23 mouse cellular contexts compared by ENCODE assay signal in the genomic region with DNA sequence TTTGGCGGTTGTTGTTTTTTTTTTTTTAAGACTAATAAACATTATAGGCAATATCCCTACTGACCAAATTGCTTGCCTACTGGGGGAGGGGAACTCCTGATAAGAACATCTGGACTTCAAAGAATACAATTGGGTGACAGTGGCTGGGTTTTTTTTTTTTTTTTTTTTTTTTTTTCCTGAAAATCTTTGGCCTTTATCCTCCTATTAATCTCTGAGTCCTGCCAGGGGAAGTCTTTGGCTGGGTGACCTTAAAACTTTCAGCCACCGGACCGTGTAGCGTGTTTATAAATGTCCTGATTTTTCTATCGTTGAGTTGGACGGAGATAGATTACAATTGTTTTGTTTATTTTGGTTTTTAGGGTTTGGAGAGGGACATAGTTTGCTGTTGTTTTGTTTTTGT.
"Had no signal": no experiment of that assay in that cellular context is flagged by ENCODE, and none has a peak within 500 bp of the region (broad histone marks: within the 10 kb centered on the region; RNA-seq: fewer than 3 reads in every experiment).

No protein-coding gene starts in this region.

- H3K36me3 ChIP-seq: heart, embryonic 13.5 days; heart, embryonic 15.5 days; hindbrain, embryonic 13.5 days; hindbrain, embryonic 15.5 days; limb, embryonic 10.5 days; limb, embryonic 12.5 days; liver, embryonic 13.5 days; liver, embryonic 15.5 days had no signal

- H3K27ac ChIP-seq: heart, embryonic 13.5 days; heart, embryonic 15.5 days; hindbrain, embryonic 13.5 days; hindbrain, embryonic 15.5 days; hindbrain, postnatal 0 days; layer of hippocampus, adult 2 months; left cerebral cortex, adult 2 months; limb, embryonic 10.5 days; limb, embryonic 12.5 days; liver, embryonic 13.5 days; liver, embryonic 15.5 days had no signal

- H3K4me3 ChIP-seq: heart, embryonic 13.5 days; heart, embryonic 15.5 days; hindbrain, embryonic 13.5 days; hindbrain, embryonic 15.5 days; layer of hippocampus, adult 2 months; left cerebral cortex, adult 2 months; limb, embryonic 10.5 days; limb, embryonic 12.5 days; liver, embryonic 13.5 days; liver, embryonic 15.5 days had no signal

- H3K9me3 ChIP-seq: heart, embryonic 13.5 days; heart, embryonic 15.5 days; hindbrain, embryonic 13.5 days; hindbrain, embryonic 15.5 days; limb, embryonic 10.5 days; limb, embryonic 12.5 days; liver, embryonic 13.5 days; liver, embryonic 15.5 days had no signal

- DNase-seq: gastrocnemius, postnatal 14 days; gastrocnemius, postnatal 36 days; heart, adult 11 months; heart, postnatal 14 days; heart, postnatal 36 days; kidney, adult 18-20 months; kidney, adult 8-10 months; kidney, postnatal 14 days; kidney, postnatal 36 days; liver; liver, embryonic 13.5 days had no signal

- ATAC-seq: hindbrain, postnatal 0 days; intestine, postnatal 0 days had no signal

- H3K4me2 ChIP-seq: heart, embryonic 11.5 days; heart, embryonic 13.5 days; heart, embryonic 15.5 days; hindbrain, embryonic 13.5 days; hindbrain, embryonic 15.5 days; limb, embryonic 12.5 days; liver, embryonic 13.5 days; liver, embryonic 15.5 days had no signal

- H3K27me3 ChIP-seq: heart, embryonic 13.5 days; heart, embryonic 15.5 days; limb, embryonic 12.5 days had no signal

- H3K9ac ChIP-seq: heart, embryonic 13.5 days; heart, embryonic 15.5 days; hindbrain, embryonic 13.5 days; hindbrain, embryonic 15.5 days; limb, embryonic 12.5 days; liver, embryonic 13.5 days; liver, embryonic 15.5 days had no signal
